Mouse (Mus musculus) cerebellum, adult 2 months (tissue): ENCODE measurements at regions not wholly inside any gene's neighbourhood (a gene's known extent, or its start where the extent isn't known, plus 50 kb on each side); places are given as distances from the start of the nearest gene placed in this dataset.

Experiments
- DNase-seq, 2 experiments: peaks; one replicate each; pipeline ENCODE4 v3.0.0; 2021
- H3K27ac ChIP-seq: fragments of 200-500 bp; 2 replicates; pipeline ENCODE4 v1.5.1; 2012; ENCODE audit warnings: low read length, control low read depth, inconsistent platforms; ENCODE audit not compliant: insufficient read depth
- H3K27me3 ChIP-seq: fragments of 200-500 bp; 2 replicates; pipeline ENCODE4 v1.6.1; 2012; ENCODE audit warnings: inconsistent platforms, mild to moderate bottlenecking, low read length, moderate library complexity; ENCODE audit not compliant: control insufficient read depth, insufficient read depth
- H3K4me1 ChIP-seq: fragments of 200-500 bp; 2 replicates; pipeline ENCODE4 v1.6.1; 2011; ENCODE audit warnings: low read length; ENCODE audit not compliant: control insufficient read depth, insufficient read depth
- H3K4me3 ChIP-seq: fragments of 200-500 bp; replicated peaks from 2 replicates; pipeline ENCODE3; 2011; ENCODE audit warnings: mild to moderate bottlenecking, low read depth, low read length, control low read depth; ENCODE audit not compliant: insufficient read depth
- CTCF ChIP-seq: fragments of 200-500 bp; IDR thresholded peaks from 2 replicates; pipeline ENCODE4 v1.5.1; 2011; ENCODE audit warnings: low read depth, mild to moderate bottlenecking, control low read depth, low read length, moderate library complexity, borderline replicate concordance; ENCODE audit not compliant: insufficient read depth
- POLR2A ChIP-seq: fragments of 200-500 bp; IDR thresholded peaks from 2 replicates; pipeline ENCODE4 v1.6.1; 2011; ENCODE audit warnings: low read length, control low read depth, borderline replicate concordance; ENCODE audit not compliant: insufficient read depth
- WGBS: fragments of 180-500 bp; shearing (Covaris S2); methylation state at CpG from one replicate; pipeline ENCODE4 v1.1.7; 2018; 5-methylcytosine and 5-hydroxymethylcytosine counted together

- Histone ChIP-seq H3K4me1 (no peaks in the 10 kb centered on the region), H3K27ac (no peak overlapping the region), H3K27me3 (no peaks in the 10 kb centered on the region), H3K4me3 (no peak overlapping the region)
- DNase-seq: no peak
- TF ChIP-seq POLR2A (no peak), CTCF (no peak)
- WGBS: 93% methylated on average over 1 of the region's 1 CpGs
Measured at GRCm38 (mm10) chr2:74384918-74385317, 194.3 kb downstream of the Lnpk start.

GRCm38 (mm10) chr2:74380574-74381287 is 198.5 kb downstream of the Lnpk start:
- Histone ChIP-seq H3K4me3 (no peak overlapping the region), H3K27ac (no peak overlapping the region), H3K4me1 (no peaks in the 10 kb centered on the region), H3K27me3 (no peaks in the 10 kb centered on the region)
- no peak for TF ChIP-seq POLR2A
- 85% methylated on average over 7 of the region's 7 CpGs for WGBS
- DNase-seq: no peak

- 97% methylated on average over 3 of the region's 3 CpGs for WGBS
Measured at GRCm38 (mm10) chr2:74378709-74379108, 200.5 kb downstream of the Lnpk start.

GRCm38 (mm10) chr2:74373938-74374337 is 205.3 kb downstream of the Lnpk start:
- WGBS: 93% methylated on average over 1 of the region's 1 CpGs
- TF ChIP-seq CTCF (no peak), POLR2A (no peak)
- Histone ChIP-seq H3K27me3 (no peaks in the 10 kb centered on the region), H3K27ac (no peak overlapping the region), H3K4me3 (no peak overlapping the region), H3K4me1 (no peaks in the 10 kb centered on the region)
- DNase-seq: no peak

More at GRCm38 (mm10) chr2:74378709-74379108, 200.5 kb downstream of the Lnpk start:
- Histone ChIP-seq H3K4me1 (no peaks in the 10 kb centered on the region), H3K27me3 (no peaks in the 10 kb centered on the region), H3K27ac (no peak overlapping the region), H3K4me3 (no peak overlapping the region)
- TF ChIP-seq CTCF (no peak), POLR2A (no peak)
- DNase-seq: no peak

- no peaks in the 10 kb centered on the region for H3K4me1 ChIP-seq
- no peak for TF ChIP-seq CTCF
- no peak for TF ChIP-seq POLR2A
- DNase-seq: no peak
- H3K27me3 ChIP-seq: no peaks in the 10 kb centered on the region
- WGBS: 51% methylated on average over 4 of the region's 4 CpGs
- H3K4me3 ChIP-seq: no peak overlapping the region
- no peak overlapping the region for H3K27ac ChIP-seq
Measured at GRCm38 (mm10) chr2:74373056-74373455, 206.2 kb downstream of the Lnpk start.

- H3K4me1 ChIP-seq: no peaks in the 10 kb centered on the region
- 89% methylated on average over 2 of the region's 2 CpGs for WGBS
- no peak overlapping the region for H3K4me3 ChIP-seq
- TF ChIP-seq CTCF (no peak), POLR2A (no peak)
- DNase-seq: no peak
- H3K27me3 ChIP-seq: no peaks in the 10 kb centered on the region
- no peak overlapping the region for H3K27ac ChIP-seq
Measured at GRCm38 (mm10) chr2:74363255-74363654, 216.0 kb downstream of the Lnpk start.

- WGBS: 39% methylated on average over 8 of the region's 8 CpGs
- no peaks in the 10 kb centered on the region for H3K4me1 ChIP-seq
- no peak for TF ChIP-seq CTCF
- no peak for TF ChIP-seq POLR2A
Measured at GRCm38 (mm10) chr2:74354591-74354990, 224.6 kb downstream of the Lnpk start.

GRCm38 (mm10) chr2:74349809-74350208 is 229.4 kb downstream of the Lnpk start:
- WGBS: 22% methylated on average over 6 of the region's 6 CpGs
- no peaks in the 10 kb centered on the region for H3K27me3 ChIP-seq
- no peak overlapping the region for H3K27ac ChIP-seq
- H3K4me3 ChIP-seq: no peak overlapping the region
- H3K4me1 ChIP-seq: no peaks in the 10 kb centered on the region
- DNase-seq: no peak
- no peak for TF ChIP-seq CTCF
- TF ChIP-seq POLR2A: no peak

More at GRCm38 (mm10) chr2:74354591-74354990, 224.6 kb downstream of the Lnpk start:
- no peak for DNase-seq
- Histone ChIP-seq H3K4me3 (no peak overlapping the region), H3K27ac (no peak overlapping the region), H3K27me3 (no peaks in the 10 kb centered on the region)
